Mouse (Mus musculus): Measurements from ENCODE around the gene Inpp5a. TPM values are rescaled to one million over a fixed set of nuclear protein-coding genes. Genes with fewer than 3 reads are reported as not detected.
"Not testable (repeated sequence)": the region's sequence is repeated elsewhere in the genome, so short reads cannot be mapped to it uniquely, and the experiment has no call there.

Inpp5a gene
- polyA plus RNA-seq, 1 experiment from 2014 or later = 28.5 TPM

DNA sequence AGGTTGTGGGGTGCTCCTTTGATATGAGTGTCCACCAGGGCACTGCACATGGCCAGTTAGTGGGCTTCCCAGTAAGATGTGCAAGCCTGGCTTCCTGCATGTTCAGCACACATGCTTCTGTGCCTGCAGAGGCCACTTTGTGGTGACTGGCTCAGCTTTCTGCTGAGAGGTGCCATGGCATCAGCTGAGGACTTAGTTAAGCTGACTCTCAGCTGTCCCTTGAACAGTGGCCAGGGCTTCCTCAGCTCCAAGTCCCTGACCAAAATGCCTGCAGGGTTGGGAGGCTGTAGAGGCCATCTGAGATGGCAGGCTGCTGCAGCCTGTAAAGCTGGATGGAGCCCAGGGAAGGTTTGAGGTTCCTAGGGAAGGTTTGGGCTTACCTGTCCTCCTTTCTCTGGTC is 19.1 kb downstream of the Inpp5a start:
- no peaks in the 10 kb centered on the region for H3K27me3 ChIP-seq
- H3K36me3 ChIP-seq = 0 out of 2 replicates have a peak, but pooled peaks cover 4% of the 10 kb centered on the region
- H3K4me3 ChIP-seq = no peak overlapping the region
- peaks cover 19% of the 10 kb centered on the region for H3K4me1 ChIP-seq
- H3K27ac ChIP-seq = no peak overlapping the region
- ATAC-seq (ENCODE audit: insufficient number of reproducible peaks, low FRiP score, low TSS enrichment, low read depth) = no peak
- H3K9ac ChIP-seq = no peak overlapping the region
- no peak overlapping the region for H3K4me2 ChIP-seq
- H3K9me3 ChIP-seq = no peaks in the 10 kb centered on the region

DNA sequence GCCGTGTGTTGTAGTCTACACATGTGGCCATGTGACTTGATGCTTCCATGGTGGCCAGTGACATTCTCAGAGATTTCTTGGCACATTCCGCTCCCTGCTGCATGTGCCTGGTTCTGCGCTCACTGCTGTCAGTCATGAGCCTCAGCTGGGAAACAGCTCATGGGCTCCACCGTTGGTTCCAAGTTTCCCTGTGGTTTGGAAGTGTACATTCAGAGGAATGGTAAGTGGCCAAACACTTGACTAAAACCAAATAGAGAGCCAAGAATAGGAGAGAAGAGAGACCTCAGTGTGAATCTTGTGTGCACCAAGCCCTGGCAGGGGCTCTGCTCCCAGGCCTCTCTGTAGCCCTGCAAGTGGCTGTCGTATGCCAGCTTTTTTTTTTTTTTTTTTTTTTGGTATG is 21.0 kb downstream of the Inpp5a start:
- WGBS = 68% methylated on average over 5 of the region's 5 CpGs
- no peaks in the 10 kb centered on the region for H3K27me3 ChIP-seq
- H3K9me3 ChIP-seq = no peaks in the 10 kb centered on the region
- peaks cover 30% of the 10 kb centered on the region for H3K4me1 ChIP-seq
- H3K4me2 ChIP-seq = no peak overlapping the region
- H3K4me3 ChIP-seq = no peak overlapping the region
- ATAC-seq (ENCODE audit: insufficient number of reproducible peaks, low FRiP score, low TSS enrichment, low read depth) = no peak
- H3K36me3 ChIP-seq = 0 out of 2 replicates have a peak, but pooled peaks cover 4% of the 10 kb centered on the region
- no peak overlapping the region for H3K9ac ChIP-seq
- no peak overlapping the region for H3K27ac ChIP-seq

DNA sequence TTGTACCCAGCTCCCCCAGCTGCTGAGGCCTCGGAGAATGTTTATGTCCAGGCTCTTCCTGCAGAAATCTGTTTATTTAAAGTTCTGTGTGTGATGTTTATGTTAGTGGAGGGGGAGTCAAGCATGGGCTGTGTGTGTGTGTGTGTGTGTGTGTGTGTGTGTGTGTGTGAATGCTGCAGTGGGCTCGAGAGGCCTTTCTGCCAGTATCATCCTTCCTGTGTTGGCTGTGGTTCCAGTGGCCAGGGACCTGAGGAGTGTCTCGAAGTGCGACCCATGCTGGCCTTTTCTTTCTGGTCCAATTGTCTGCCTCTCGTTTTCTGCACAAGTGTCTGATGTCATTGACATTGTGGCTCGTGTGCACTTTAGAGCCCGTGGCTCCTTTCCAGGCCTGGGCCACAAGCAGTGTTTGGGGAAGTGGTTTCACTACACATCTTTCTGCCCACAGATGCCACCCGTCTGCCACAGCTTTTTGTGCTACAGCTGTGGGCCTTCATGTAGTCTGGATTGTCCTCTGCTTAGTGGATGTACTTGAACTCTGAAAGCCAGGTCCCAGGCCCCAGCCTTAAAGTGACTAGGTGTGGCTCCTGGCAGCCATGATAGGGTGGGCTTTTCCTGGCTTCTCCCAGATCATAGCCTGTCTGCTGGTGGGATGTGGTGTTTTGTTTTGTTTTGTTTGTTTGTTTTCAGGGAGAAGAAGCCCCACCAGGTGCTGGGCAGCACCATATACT is 23.5 kb downstream of the Inpp5a start:
- 50% methylated on average over 8 of the region's 8 CpGs for WGBS
- H3K9me3 ChIP-seq = no peaks in the 10 kb centered on the region
- no peak overlapping the region for H3K4me2 ChIP-seq
- no peak overlapping the region for H3K9ac ChIP-seq
- no peak overlapping the region for H3K4me3 ChIP-seq
- H3K4me1 ChIP-seq = peaks cover 40% of the 10 kb centered on the region
- H3K27me3 ChIP-seq = no peaks in the 10 kb centered on the region
- H3K36me3 ChIP-seq = no peaks in the 10 kb centered on the region
- ATAC-seq (ENCODE audit: insufficient number of reproducible peaks, low FRiP score, low TSS enrichment, low read depth) = no peak
- H3K27ac ChIP-seq = no peak overlapping the region

DNA sequence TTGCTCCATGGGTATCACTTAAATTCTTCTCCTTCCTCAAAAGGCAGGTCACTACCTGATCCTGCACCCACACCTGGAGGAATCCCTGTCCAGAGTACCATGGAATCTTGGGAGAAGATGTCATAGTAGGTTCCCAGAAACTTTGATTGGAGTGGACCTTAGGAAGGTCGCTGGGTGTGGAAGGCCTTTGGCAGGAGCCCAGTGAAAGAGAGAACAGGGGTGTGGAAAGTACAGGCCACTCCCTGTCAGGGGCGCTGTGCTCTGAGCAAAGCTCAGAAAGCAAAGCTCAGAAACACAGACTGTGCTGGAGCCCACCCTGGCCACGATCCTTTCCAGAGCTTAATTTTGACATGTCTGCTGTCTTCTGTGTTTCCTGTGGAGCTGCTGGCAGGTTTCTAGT is 24.5 kb downstream of the Inpp5a start:
- no peak for ATAC-seq (ENCODE audit: insufficient number of reproducible peaks, low FRiP score, low TSS enrichment, low read depth)
- Histone ChIP-seq H3K36me3 (no peaks in the 10 kb centered on the region), H3K9ac (no peak overlapping the region), H3K27ac (no peak overlapping the region), H3K4me1 (peaks cover 40% of the 10 kb centered on the region), H3K27me3 (no peaks in the 10 kb centered on the region), H3K4me3 (no peak overlapping the region), H3K4me2 (no peak overlapping the region), H3K9me3 (no peaks in the 10 kb centered on the region)
- WGBS = 69% methylated on average over 3 of the region's 3 CpGs

DNA sequence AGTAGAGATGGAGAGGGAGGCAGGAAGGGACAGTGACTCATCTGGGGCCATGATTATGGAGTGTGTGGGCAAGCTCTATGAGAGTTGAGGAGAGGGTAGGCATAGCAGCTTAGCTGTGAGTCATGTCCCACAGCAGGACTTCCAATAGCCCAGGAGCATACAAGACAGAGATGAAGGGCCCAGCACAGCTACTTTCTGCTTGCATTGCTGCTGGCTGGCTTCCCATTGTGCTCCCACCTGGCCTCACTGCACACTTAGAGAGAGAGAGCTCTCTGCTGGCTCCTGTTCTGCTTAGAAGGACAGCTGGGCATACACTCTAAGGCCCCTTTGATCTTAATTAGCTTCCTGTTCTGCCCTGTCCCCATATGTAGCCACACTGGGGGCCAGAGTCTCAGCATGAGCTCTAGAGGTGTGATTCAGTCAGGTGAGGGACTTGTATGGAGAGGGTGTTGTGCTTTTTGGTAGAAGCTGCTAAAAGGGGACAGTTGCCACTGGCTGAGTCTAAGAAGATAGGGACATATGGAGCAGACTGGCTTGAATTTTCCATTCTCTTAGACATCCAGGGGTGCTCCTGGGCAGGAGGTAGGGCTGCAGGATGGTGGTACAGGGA is 26.8 kb downstream of the Inpp5a start:
- Histone ChIP-seq H3K27ac (peak overlapping the region; percentile 27; the same call in 1 of the 2 replicates), H3K4me1 (peaks cover 30% of the 10 kb centered on the region), H3K4me2 (no peak overlapping the region), H3K9me3 (no peaks in the 10 kb centered on the region), H3K27me3 (no peaks in the 10 kb centered on the region), H3K4me3 (no peak overlapping the region), H3K9ac (no peak overlapping the region), H3K36me3 (no peaks in the 10 kb centered on the region)
- no peak for ATAC-seq (ENCODE audit: insufficient number of reproducible peaks, low FRiP score, low TSS enrichment, low read depth)

DNA sequence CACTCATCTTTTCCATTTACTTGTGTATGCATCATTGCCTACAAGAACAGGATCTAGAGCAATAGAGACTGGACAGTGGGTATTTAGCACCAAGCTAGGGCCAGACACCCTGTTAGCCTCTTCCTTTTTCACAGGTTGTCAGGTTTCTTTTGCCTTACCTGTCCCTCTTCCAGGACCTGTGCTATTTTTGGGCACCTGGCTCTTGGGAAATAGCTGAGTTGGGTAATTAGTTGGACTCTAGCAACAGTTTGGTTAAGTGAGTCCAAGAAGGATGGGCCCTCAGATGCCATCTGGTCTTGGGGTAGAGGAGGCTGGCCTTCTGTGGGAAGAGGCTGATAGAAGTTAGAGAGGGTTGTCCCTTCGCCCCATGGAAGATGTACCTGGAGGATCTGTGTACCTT is 29.5 kb downstream of the Inpp5a start:
- Histone ChIP-seq H3K4me1 (peaks cover 18% of the 10 kb centered on the region), H3K27me3 (no peaks in the 10 kb centered on the region), H3K4me2 (no peak overlapping the region), H3K4me3 (no peak overlapping the region), H3K9ac (no peak overlapping the region), H3K27ac (no peak overlapping the region), H3K36me3 (no peaks in the 10 kb centered on the region), H3K9me3 (no peaks in the 10 kb centered on the region)
- 90% methylated on average over 1 of the region's 1 CpGs for WGBS
- no peak for ATAC-seq (ENCODE audit: insufficient number of reproducible peaks, low FRiP score, low TSS enrichment, low read depth)

DNA sequence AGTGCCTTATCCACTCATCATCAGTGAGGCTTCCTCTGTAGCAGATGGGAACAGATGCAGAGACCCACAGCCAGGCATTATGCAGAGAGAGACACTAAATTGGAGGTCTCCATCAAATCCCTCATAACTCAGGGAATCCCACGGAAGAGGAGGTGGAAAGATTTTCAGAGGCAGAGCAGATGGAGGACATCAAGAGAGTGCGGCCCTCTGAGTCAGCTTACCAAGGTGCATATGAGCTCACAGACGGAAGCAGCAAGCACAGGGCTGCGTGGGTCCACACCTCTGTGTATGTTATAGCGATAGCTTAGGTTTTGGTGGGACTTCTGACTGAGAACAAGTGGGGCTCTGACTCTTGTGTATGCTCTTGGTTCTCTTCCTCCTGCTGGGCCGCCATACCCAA is 33.9 kb downstream of the Inpp5a start:
- Histone ChIP-seq H3K9ac (no peak overlapping the region), H3K4me1 (no peaks in the 10 kb centered on the region; the same call in 1 of the 2 replicates), H3K27me3 (no peaks in the 10 kb centered on the region), H3K4me3 (no peak overlapping the region), H3K36me3 (peaks cover 7% of the 10 kb centered on the region), H3K4me2 (no peak overlapping the region), H3K9me3 (no peaks in the 10 kb centered on the region), H3K27ac (no peak overlapping the region)
- no peak for ATAC-seq (ENCODE audit: insufficient number of reproducible peaks, low FRiP score, low TSS enrichment, low read depth)
- 92% methylated on average over 6 of the region's 6 CpGs for WGBS

DNA sequence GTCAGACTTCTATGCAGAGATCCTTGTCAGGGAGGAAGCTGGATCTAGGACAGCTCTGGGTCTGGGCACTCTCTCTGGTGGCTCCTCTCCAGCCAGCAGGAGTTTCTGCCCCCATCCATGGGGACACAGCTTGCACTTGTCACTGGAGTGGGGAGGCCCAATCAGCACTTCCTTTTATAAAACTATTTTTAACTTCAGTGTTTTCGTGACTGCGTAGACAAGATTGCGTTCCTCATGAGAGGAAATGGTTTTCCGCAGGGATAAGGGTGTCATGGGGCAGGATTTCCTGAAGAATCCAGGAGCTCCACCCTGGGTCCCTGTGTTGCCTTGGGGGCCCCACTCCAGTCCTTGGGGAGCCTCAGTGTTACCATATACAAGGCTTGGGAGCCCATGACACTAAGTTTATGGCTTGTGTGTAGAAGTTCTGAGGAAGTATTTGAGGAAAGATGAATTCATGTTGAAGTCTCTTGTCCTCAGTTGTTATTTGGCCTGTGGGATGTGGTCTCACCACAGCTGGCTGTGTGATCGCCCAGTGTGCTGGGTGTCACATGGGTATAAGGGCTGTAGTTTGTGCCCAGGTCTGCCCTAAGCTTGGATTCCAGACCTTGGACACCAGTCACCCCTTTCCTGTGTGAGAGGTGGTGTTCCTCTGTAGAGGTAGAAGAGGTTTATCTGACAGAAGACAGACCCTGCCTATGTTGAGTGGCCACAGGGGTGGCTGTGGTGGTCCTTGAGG is 45.4 kb downstream of the Inpp5a start:
- no peak overlapping the region for H3K9ac ChIP-seq
- no peak for ATAC-seq (ENCODE audit: insufficient number of reproducible peaks, low FRiP score, low TSS enrichment, low read depth)
- no peaks in the 10 kb centered on the region for H3K36me3 ChIP-seq
- no peak overlapping the region for H3K27ac ChIP-seq
- H3K4me3 ChIP-seq = no peak overlapping the region
- H3K4me2 ChIP-seq = no peak overlapping the region
- peaks cover 7% of the 10 kb centered on the region; the same call in 1 of the 2 replicates for H3K4me1 ChIP-seq
- no peaks in the 10 kb centered on the region for H3K9me3 ChIP-seq
- H3K27me3 ChIP-seq = no peaks in the 10 kb centered on the region
- 70% methylated on average over 5 of the region's 5 CpGs for WGBS

DNA sequence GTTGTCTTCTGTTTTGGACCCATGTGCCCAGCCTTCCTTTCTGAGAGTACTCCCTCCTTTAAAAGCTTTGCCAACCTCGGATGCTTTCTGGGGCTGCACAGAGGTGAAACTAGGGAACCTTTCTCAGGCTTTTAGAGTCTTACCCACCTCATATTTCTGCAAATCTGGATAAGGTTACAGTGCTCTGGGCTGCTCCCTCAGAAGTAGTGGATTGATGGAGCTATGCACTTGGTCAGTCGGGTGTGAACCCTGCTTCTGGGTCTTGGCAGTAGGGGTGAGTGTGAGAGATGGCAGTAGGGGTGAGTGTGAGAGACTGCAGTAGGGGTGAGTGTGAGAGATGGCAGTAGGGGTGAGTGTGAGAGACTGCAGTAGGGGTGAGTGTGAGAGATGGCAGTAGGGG is 46.0 kb downstream of the Inpp5a start:
- 87% methylated on average over 2 of the region's 2 CpGs for WGBS
- H3K9me3 ChIP-seq, H3K27me3 ChIP-seq: not testable (repeated sequence)

DNA sequence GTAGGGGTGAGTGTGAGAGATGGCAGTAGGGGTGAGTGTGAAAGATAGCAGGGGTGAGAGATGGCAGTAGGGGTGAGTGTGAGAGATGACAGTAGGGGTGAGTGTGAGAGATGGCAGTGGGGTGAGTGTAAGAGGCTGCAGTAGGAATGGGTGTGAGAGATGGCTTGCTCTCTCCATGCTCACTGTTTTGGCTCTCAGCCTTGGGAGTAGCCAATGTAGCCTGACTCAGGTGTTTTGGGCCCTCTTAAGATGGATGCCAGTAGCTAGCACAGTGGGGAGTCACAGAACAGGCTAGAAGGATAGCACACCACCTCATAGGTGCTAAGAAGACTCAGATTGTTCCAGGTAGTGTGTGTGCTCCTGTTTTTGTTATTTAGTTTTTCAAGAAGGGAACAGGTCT is 46.8 kb downstream of the Inpp5a start:
- Histone ChIP-seq H3K27ac (no peak overlapping the region), H3K9me3 (no peaks in the 10 kb centered on the region), H3K4me1 (peaks cover 11% of the 10 kb centered on the region), H3K36me3 (no peaks in the 10 kb centered on the region), H3K4me3 (no peak overlapping the region), H3K4me2 (no peak overlapping the region), H3K9ac (no peak overlapping the region), H3K27me3 (no peaks in the 10 kb centered on the region)
- ATAC-seq (ENCODE audit: insufficient number of reproducible peaks, low FRiP score, low TSS enrichment, low read depth) = no peak

More for the DNA sequence above, 46.0 kb downstream of the Inpp5a start:
- H3K4me1 ChIP-seq; H3K27ac ChIP-seq; H3K4me2 ChIP-seq; H3K4me3 ChIP-seq; H3K9ac ChIP-seq; H3K36me3 ChIP-seq; ATAC-seq (ENCODE audit: insufficient number of reproducible peaks, low FRiP score, low TSS enrichment, low read depth): not testable (repeated sequence)

DNA sequence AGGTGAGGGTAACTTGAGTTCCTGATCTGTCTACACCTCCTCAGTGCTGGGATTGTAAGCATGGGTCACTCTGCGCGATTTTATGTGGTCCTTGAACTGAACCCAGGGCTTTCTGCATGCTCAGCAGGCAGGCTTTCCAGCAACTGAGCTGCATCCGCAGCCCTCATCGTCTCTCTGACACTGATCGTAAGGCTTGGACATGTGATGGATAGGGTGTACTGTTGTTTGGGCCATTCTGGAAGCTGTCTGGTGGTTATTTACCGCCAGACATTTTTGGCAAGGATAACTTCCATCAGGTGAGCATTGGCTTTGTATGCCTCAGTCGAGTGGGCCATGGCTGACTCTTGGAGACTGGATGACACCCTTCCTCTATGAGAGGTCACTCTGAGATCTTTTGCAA is 48.0 kb downstream of the Inpp5a start:
- H3K27ac ChIP-seq = no peak overlapping the region
- H3K4me1 ChIP-seq = peaks cover 22% of the 10 kb centered on the region
- ATAC-seq (ENCODE audit: insufficient number of reproducible peaks, low FRiP score, low TSS enrichment, low read depth) = no peak
- no peaks in the 10 kb centered on the region for H3K27me3 ChIP-seq
- WGBS = 86% methylated on average over 7 of the region's 7 CpGs
- no peak overlapping the region for H3K9ac ChIP-seq
- no peak overlapping the region for H3K4me3 ChIP-seq
- H3K36me3 ChIP-seq = no peaks in the 10 kb centered on the region
- H3K4me2 ChIP-seq = no peak overlapping the region
- no peaks in the 10 kb centered on the region for H3K9me3 ChIP-seq

DNA sequence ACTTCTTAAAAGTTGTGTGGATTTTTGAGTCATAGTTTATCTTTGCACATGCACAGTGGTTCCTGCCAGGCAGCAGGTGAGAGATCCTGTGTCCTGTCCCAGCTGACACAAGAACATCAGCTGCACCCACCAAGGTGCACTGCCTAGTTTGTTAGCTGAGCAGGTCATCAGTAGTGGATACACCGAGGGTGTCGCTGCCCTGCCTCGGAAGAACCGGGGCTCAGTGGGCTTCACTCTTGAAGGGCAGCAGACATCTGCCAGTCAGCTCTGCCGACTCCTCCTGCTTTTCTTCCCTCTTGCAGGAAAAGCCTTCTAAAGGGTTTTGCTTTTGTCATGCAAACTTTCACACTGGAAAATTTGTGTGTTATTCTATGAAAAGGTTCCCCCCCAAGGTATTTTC is 48.6 kb downstream of the Inpp5a start:
- Histone ChIP-seq H3K9me3 (no peaks in the 10 kb centered on the region), H3K4me2 (no peak overlapping the region), H3K27me3 (no peaks in the 10 kb centered on the region), H3K9ac (no peak overlapping the region), H3K4me1 (peaks cover 26% of the 10 kb centered on the region), H3K36me3 (no peaks in the 10 kb centered on the region), H3K4me3 (no peak overlapping the region), H3K27ac (no peak overlapping the region)
- no peak for ATAC-seq (ENCODE audit: insufficient number of reproducible peaks, low FRiP score, low TSS enrichment, low read depth)
- 78% methylated on average over 5 of the region's 5 CpGs for WGBS

All from limb, embryonic 15.5 days (tissue).